Mouse (Mus musculus) CH12.LX (cell line): ENCODE data around the gene Iqgap1. TPM values are rescaled to one million over a fixed set of nuclear protein-coding genes. Genes with fewer than 3 reads are reported as not detected.
A peak's percentile ranks its signal among the peaks of the same experiment; 100 is the strongest.

Experiments
- DNase-seq: peaks from one replicate; pipeline ENCODE4 v3.0.0-alpha.2; 2013; ENCODE audit errors: extremely low read depth
- H3K27ac ChIP-seq: 2 replicates; pipeline ENCODE4 v1.5.1; 2012; ENCODE audit warnings: low read depth, mild to moderate bottlenecking, control low read depth, moderate library complexity; ENCODE audit not compliant: insufficient read depth
- H3K27me3 ChIP-seq: replicated peaks from 2 replicates; pipeline ENCODE3; 2012; ENCODE audit warnings: inconsistent platforms
- H3K36me3 ChIP-seq, 2 experiments: replicated peaks in 1 of 2; 2 replicates each; pipeline versions ENCODE3 to v1.6.1; 2012; ENCODE audit warnings: inconsistent platforms in 1 of 2, low read length in 1 of 2, mild to moderate bottlenecking in 1 of 2, mixed read lengths in 1 of 2, moderate library complexity in 1 of 2; ENCODE audit not compliant: control insufficient read depth in 1 of 2, insufficient read depth in 1 of 2
- H3K4me1 ChIP-seq, 2 experiments: 2 replicates each; pipeline ENCODE4 v1.6.1; 2012; ENCODE audit warnings: inconsistent platforms in 1 of 2, moderate library complexity in 1 of 2; ENCODE audit not compliant: insufficient read depth in 2 of 2, control insufficient read depth in 1 of 2
- H3K4me2 ChIP-seq: 2 replicates; pipeline ENCODE4 v1.6.1; 2012; ENCODE audit warnings: low read depth, mild to moderate bottlenecking, control low read depth; ENCODE audit not compliant: poor library complexity, insufficient read depth, severe bottlenecking
- H3K4me3 ChIP-seq, 3 experiments: fragments of 150-350 bp in 1 of 3; sonication (generic) in 1 of 3; replicated peaks in 1 of 3; 2 replicates each; pipeline versions ENCODE3 to v1.5.1; 2011 to 2012; ENCODE audit warnings: low read depth in 2 of 3, low read length in 2 of 3, mild to moderate bottlenecking in 2 of 3, moderate library complexity in 2 of 3, control low read depth in 1 of 3, improper control_type of control experiment in 1 of 3, inconsistent platforms in 1 of 3, mixed read lengths in 1 of 3; ENCODE audit not compliant: poor library complexity in 1 of 3
- H3K79me2 ChIP-seq: replicated peaks from 2 replicates; pipeline ENCODE4 v1.6.1; 2012; ENCODE audit warnings: mild to moderate bottlenecking, moderate library complexity; ENCODE audit not compliant: control insufficient read depth, poor library complexity, insufficient read depth, severe bottlenecking; ENCODE audit errors: extremely low read depth
- H3K9ac ChIP-seq: 2 replicates; pipeline ENCODE4 v1.6.1; 2012; ENCODE audit warnings: low read depth, mild to moderate bottlenecking, control low read depth, moderate library complexity; ENCODE audit not compliant: insufficient read depth
- H3K9me3 ChIP-seq: replicated peaks from 2 replicates; pipeline ENCODE3; 2012; ENCODE audit warnings: low read length, inconsistent platforms, mixed read lengths
- BHLHE40 ChIP-seq: IDR thresholded peaks from 2 replicates; pipeline ENCODE4 v1.6.1; 2011; ENCODE audit warnings: mild to moderate bottlenecking, low read depth, low read length, improper control_type of control experiment
- CHD1 ChIP-seq: IDR thresholded peaks from 2 replicates; pipeline ENCODE4 v1.6.1; 2012; ENCODE audit warnings: low read depth, low read length, improper control_type of control experiment, inconsistent platforms
- CHD2 ChIP-seq: IDR thresholded peaks from 2 replicates; pipeline ENCODE4 v1.6.1; 2011; ENCODE audit warnings: low read length, improper control_type of control experiment
- E2F4 ChIP-seq: IDR thresholded peaks from 2 replicates; pipeline ENCODE4 v1.6.1; 2011; ENCODE audit warnings: low read depth, low read length, improper control_type of control experiment; ENCODE audit not compliant: insufficient replicate concordance
- EP300 ChIP-seq: IDR thresholded peaks from 2 replicates; pipeline ENCODE4 v1.6.1; 2011; ENCODE audit warnings: low read length, improper control_type of control experiment
- ETS1 ChIP-seq: conservative IDR thresholded peaks from 2 replicates; pipeline ENCODE4 v1.6.1; 2012; ENCODE audit warnings: low read depth, mild to moderate bottlenecking, inconsistent platforms, low read length, improper control_type of control experiment, moderate library complexity
- GABPA ChIP-seq: IDR thresholded peaks from 2 replicates; pipeline ENCODE4 v1.6.1; 2012; ENCODE audit warnings: low read depth, low read length, improper control_type of control experiment, inconsistent platforms; ENCODE audit not compliant: insufficient replicate concordance
- JUN ChIP-seq: IDR thresholded peaks from 2 replicates; pipeline ENCODE4 v1.6.1; 2011; ENCODE audit warnings: low read depth, mild to moderate bottlenecking, low read length, improper control_type of control experiment, moderate library complexity; ENCODE audit not compliant: insufficient read depth
- MAX ChIP-seq: IDR thresholded peaks from 2 replicates; pipeline ENCODE4 v1.6.1; 2011; ENCODE audit warnings: low read length, improper control_type of control experiment
- MAZ ChIP-seq: IDR thresholded peaks from 2 replicates; pipeline ENCODE4 v1.6.1; 2012; ENCODE audit warnings: low read depth, mild to moderate bottlenecking, inconsistent platforms, low read length, improper control_type of control experiment, moderate library complexity
- MEF2A ChIP-seq: IDR thresholded peaks from 2 replicates; pipeline ENCODE4 v1.6.1; 2014; ENCODE audit warnings: low read depth, mild to moderate bottlenecking, inconsistent platforms, low read length, improper control_type of control experiment, borderline replicate concordance
- MXI1 ChIP-seq: IDR thresholded peaks from 2 replicates; pipeline ENCODE4 v1.6.1; 2011; ENCODE audit warnings: mild to moderate bottlenecking, low read depth, low read length, improper control_type of control experiment
- NELFE ChIP-seq: IDR thresholded peaks from 2 replicates; pipeline ENCODE4 v1.6.1; 2011; ENCODE audit warnings: low read depth, low read length, improper control_type of control experiment
- PAX5 ChIP-seq: IDR thresholded peaks from 2 replicates; pipeline ENCODE4 v1.6.1; 2012; ENCODE audit warnings: low read length, inconsistent platforms, mixed read lengths
- RCOR1 ChIP-seq: conservative IDR thresholded peaks from 2 replicates; pipeline ENCODE4 v1.6.1; 2012; ENCODE audit warnings: low read depth, mild to moderate bottlenecking, inconsistent platforms, low read length, improper control_type of control experiment
- UBTF ChIP-seq: IDR thresholded peaks from 2 replicates; pipeline ENCODE4 v1.6.1; 2012; ENCODE audit warnings: low read depth, mild to moderate bottlenecking, inconsistent platforms, low read length, improper control_type of control experiment, moderate library complexity
- USF2 ChIP-seq: conservative IDR thresholded peaks from 2 replicates; pipeline ENCODE4 v1.6.1; 2011; ENCODE audit warnings: low read depth, low read length, improper control_type of control experiment
- ZC3H11A ChIP-seq: IDR thresholded peaks from 2 replicates; pipeline ENCODE4 v1.6.1; 2012; ENCODE audit warnings: low read depth, mild to moderate bottlenecking, inconsistent platforms, low read length, improper control_type of control experiment
- dilution Hi-C: fragments of 300-500 bp; cut with MboI; formaldehyde crosslinking; loops from 2 replicates; pipeline ENCODE4 v1.14.3; 2020; ENCODE audit warnings: low sequenced_read_pairs; ENCODE audit not compliant: extremely low pct_unique_long_range_greater_than_20kb, extremely low pct_ligation_motif_present
- in situ Hi-C: fragments of 300-500 bp; cut with MboI; formaldehyde crosslinking; loops from 3 replicates; pipeline ENCODE4 v1.14.3; 2019; ENCODE audit warnings: low sequenced_read_pairs, low pct_ligation_motif_present, low pct_unique_long_range_greater_than_20kb, mixed read lengths
- polyA plus RNA-seq: library from polyadenylated mRNA; unstranded; fragments of >175 nt; gene quantifications from 2 replicates; pipeline ENCODE4 v1.2.1, GENCODE M21; 2012; ENCODE audit warnings: low read depth; ENCODE audit not compliant: insufficient read length
- total RNA-seq, 2 experiments: library from RNA; depleted of rRNA; stranded (reverse); fragments of 300-350 nt in 1 of 2; fragments of >200 nt in 1 of 2; gene quantifications; 2 replicates each; pipeline ENCODE4 v1.2.3; 2012 to 2014

Iqgap1 gene
- total and polyA plus RNA-seq, 3 experiments: 49.6 to 126 (median 77.0) TPM

- no peaks in the 10 kb centered on the region for H3K27me3 ChIP-seq
- H3K9ac ChIP-seq: no peak overlapping the region
- peaks cover 32 to 86% of the 10 kb centered on the region in 2 experiments for H3K4me1 ChIP-seq
- H3K79me2 ChIP-seq: peaks cover 72% of the 10 kb centered on the region
- DNase-seq: no peak
- dilution Hi-C loops: no loop called here
- peaks cover 9% of the 10 kb centered on the region for H3K9me3 ChIP-seq
- H3K27ac ChIP-seq: peak overlapping the region; percentile 76
- no peak for TF ChIP-seq UBTF
- 0 out of 2 replicates have a peak, but pooled peaks have one; percentile 3 for TF ChIP-seq ETS1
- no peak for TF ChIP-seq JUN
- TF ChIP-seq BHLHE40: peak; percentile 67
- no peak for TF ChIP-seq PAX5
- peak; percentile 46 for TF ChIP-seq MAX
- no peak for TF ChIP-seq GABPA
- no peak for TF ChIP-seq MEF2A
- no peak; the same call in 1 of the 2 replicates for TF ChIP-seq EP300
- TF ChIP-seq CHD1: no peak
- no peak overlapping the region for H3K4me3 ChIP-seq
- no peak overlapping the region for H3K4me2 ChIP-seq
- in situ Hi-C loops: no loop called here
- peaks cover 0 to 27% of the 10 kb centered on the region in 2 experiments for H3K36me3 ChIP-seq
These were observed 49.7 kb downstream of the Iqgap1 start for GRCm38 (mm10) chr7:80776090-80776489.

GRCm38 (mm10) chr7:80775448-80775904 lies 50.3 kb downstream of the Iqgap1 start:
- peak overlapping the region in 1 of 3 experiments; percentile 4 for H3K4me3 ChIP-seq
- H3K36me3 ChIP-seq: peaks cover 0 to 28% of the 10 kb centered on the region in 2 experiments
- H3K27me3 ChIP-seq: no peaks in the 10 kb centered on the region
- peaks cover 70% of the 10 kb centered on the region for H3K79me2 ChIP-seq
- H3K9me3 ChIP-seq: peaks cover 9% of the 10 kb centered on the region
- peaks cover 34 to 86% of the 10 kb centered on the region in 2 experiments for H3K4me1 ChIP-seq
- DNase-seq: no peak
- no peak for TF ChIP-seq CHD2
- no peak for TF ChIP-seq NELFE
- no peak for TF ChIP-seq MXI1
- no peak for TF ChIP-seq ZC3H11A
- no peak for TF ChIP-seq PAX5
- TF ChIP-seq ETS1: no peak
- TF ChIP-seq JUN: no peak
- no peak for TF ChIP-seq GABPA
- TF ChIP-seq MAZ: no peak
- TF ChIP-seq EP300: no peak
- no peak for TF ChIP-seq E2F4
- TF ChIP-seq RCOR1: no peak
- no peak for TF ChIP-seq USF2
- TF ChIP-seq, all 38 proteins: peak for 0
- Histone ChIP-seq H3K9ac (peak overlapping the region; percentile 28), H3K27ac (peak overlapping the region; percentile 78), H3K4me2 (peak overlapping the region; percentile 90)
- dilution Hi-C loops: no loop called here
- in situ Hi-C loops: no loop called here
